Mouse (Mus musculus) 3134 (cell line): ENCODE data around the gene Fam214a.
"Not testable (repeated sequence)": the region's sequence is repeated elsewhere in the genome, so short reads cannot be mapped to it uniquely, and the experiment has no call there.

Experiments
- DNase-seq: peaks from one replicate; pipeline ENCODE4 v3.0.0-alpha.2; 2011; ENCODE audit warnings: low spot score; ENCODE audit not compliant: insufficient read length; ENCODE audit errors: extremely low read depth

Fam214a gene

DNA sequence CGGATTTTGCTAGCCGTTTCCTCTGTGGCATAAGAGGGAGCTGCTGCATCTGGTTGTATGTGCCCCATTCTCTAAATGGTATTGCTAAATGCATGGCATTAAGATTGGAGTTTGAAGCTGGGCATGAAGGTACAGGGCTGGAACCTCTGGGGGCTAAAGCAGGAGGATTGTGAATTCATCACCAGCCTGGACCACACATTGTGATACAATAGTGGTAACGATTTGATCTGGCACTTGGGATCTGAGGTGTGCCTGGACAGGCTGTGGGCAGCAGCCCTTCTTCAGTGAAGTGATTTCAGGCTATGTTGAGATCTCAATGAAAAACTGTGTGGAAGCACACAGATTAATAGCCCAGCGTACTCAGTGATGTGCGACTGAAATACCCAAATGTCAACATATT lies 26.7 kb downstream of the Fam214a start:
- DNase-seq = no peak

GRCm38 (mm10) chr9:74979866-74980265 lies 27.2 kb downstream of the Fam214a start:
- DNase-seq = no peak

DNA sequence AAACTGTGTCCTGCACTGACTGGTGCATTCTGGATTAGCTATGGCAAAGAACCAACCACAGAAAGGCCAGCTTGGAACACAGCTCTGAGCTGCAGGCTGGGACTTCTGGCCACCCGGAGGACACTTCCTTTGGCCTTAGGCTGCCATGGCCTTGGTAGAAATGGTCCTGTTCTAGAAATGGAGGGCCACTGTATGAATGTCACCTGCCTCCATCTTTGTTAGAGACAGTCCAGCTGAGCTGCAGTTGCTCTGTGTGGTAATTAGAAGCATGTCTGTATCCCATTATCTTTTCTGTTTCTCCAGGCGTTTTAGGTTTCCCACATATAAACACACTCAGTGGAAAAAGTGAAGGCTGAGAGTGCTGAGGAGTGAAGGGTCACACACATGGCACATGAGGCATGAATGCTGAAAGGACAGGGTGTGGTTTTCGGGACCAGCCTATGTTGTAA lies 29.0 kb downstream of the Fam214a start:
- DNase-seq = no peak

DNA sequence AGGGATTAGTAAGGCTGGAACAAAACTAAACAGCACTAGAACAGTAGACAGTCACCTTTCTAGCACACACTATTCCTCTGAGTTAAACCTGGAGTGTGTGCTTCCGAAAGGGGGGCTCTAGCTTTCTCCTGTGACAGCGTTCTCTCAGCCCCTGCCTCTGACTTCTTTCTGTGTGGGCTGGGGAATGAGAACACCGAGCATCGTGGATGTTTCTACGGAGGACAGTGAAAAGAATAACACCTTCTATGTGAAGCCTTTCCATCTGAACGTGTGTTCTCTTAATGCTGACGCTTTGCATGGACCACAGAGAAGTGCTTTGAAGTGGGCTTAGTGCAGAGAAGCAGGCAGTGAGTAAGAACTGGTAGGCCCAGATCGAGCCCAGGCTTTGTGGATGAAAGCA lies 29.5 kb downstream of the Fam214a start:
- no peak for DNase-seq

DNA sequence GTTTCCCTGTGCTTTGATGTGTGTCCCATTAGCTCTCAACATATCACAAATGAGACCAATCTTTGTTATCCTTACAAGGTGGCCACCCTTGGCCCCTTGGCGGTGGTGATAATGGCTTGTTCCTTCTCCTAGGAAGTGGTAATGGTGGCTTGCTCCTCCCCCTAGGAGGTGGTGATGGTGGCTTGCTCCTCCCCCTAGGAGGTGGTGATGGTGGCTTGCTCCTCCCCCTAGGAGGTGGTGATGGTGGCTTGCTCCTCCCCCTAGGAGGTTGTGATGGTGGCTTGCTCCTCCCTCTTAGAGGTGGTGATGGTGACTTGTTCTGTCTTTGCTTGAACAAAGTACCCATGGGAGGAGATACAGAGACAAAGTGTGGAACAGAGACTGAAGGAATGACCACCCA lies 30.0 kb downstream of the Fam214a start:
- not testable (repeated sequence) for DNase-seq

- no peak for DNase-seq
Observed at GRCm38 (mm10) chr9:74985173-74985715, 32.6 kb downstream of the Fam214a start.

DNA sequence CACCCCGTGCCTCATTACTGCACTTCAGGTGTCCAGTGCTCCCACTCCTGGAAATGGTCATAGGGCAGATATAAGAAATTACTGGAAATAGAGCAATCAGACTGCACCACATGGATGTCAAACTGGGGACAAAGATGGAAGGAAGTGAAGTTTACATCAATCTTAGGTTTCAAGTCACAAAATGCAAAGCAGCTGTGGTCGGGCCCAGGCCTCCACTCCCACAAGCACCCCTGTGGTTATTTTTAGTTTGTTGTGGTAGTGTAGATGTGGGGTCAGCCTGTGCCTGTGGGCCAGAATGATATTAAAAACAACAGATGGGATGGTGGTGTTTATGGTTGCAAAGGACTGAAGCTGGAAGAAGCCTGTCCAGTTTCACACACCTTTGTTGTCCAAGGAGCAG lies 33.1 kb downstream of the Fam214a start:
- no peak for DNase-seq

DNA sequence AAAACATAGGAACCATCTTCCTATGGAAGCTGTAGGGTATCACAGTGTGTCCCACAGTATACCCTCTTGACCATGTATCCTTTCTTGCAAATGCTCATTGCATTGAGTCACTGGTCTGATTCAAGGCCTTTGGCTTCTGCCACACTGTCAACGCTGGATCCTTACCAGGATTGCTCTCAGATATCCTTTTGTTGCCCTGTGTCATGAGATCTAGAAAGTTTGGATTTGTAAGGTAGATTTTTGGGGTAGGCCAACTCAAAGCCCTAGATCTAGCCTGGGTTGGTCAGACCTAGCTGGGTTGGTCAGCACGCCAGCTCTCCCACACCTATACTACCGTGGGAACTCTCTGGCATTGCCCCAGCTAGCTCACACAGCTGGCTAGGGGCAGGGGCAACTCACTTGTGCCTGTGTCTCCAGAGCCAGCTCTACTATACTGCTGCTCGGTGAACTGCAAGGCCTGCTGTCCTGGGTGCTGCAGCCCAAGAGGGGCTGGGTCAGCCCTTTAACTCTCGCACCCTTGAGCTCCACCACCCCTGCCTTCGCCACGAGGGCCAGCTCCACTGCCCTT lies 36.3 kb downstream of the Fam214a start:
- no peak for DNase-seq

GRCm38 (mm10) chr9:74989990-74990389 lies 37.3 kb downstream of the Fam214a start:
- no peak for DNase-seq

- no peak for DNase-seq
Observed at GRCm38 (mm10) chr9:74994611-74995257, 42.0 kb downstream of the Fam214a start.

DNA sequence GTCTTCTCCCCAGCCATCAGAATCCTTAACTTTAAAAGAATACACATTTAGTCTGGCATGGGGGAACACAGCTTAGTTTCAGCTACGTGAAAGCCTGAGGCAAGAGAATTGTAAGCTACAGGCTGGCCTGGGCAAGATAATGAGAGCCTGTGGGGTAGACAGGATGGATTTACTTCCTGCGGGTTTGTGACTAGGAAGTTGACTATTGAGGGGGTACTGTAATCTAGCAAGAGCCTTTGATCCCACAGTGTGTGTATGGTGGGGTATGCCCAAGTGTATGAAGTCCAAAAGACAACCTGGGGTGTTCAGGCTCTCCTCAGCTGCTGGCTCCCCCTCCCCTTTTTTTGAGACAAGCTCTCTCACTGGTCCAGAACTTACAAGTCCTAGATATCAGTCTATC lies 43.7 kb downstream of the Fam214a start:
- DNase-seq = no peak

DNA sequence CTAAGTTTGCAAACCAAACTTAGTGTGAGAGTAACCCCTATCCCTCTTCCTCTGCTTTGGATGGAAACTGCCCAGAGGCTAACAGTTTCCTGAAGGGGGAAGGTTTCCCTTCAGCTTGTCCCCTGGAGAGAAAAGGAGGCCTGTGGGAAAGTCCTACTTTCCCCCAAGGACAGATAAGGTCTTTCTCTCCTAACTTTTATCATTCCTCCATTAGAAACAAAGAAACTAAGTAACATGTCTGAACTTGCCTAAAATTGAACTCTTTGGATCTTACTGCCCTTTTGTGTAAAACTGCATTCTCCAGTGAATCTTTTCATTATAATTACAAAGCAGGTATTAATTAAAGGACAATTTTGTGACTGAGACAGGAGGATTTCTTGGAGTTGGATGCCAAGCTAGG lies 45.3 kb downstream of the Fam214a start:
- no peak for DNase-seq

DNA sequence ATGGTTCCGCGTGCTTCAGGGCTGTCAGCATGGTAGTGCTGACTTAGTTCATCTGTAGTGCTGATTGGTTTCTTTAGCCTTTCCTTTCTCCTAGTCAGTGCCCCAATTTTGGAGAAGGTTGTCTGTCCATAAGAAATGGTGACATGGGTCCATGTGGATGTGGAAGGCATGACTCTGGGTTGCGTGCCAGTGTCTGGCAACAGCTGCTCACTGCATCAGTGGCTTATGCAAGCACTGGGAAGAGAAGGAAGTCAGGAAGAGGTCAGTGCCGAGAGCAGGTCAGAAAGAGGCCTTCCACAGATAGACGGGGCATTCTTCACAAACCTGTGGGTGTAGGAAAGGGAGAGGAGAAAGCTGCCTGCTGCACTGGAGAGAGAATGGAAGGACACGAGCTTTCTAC lies 48.3 kb downstream of the Fam214a start:
- DNase-seq = no peak

DNA sequence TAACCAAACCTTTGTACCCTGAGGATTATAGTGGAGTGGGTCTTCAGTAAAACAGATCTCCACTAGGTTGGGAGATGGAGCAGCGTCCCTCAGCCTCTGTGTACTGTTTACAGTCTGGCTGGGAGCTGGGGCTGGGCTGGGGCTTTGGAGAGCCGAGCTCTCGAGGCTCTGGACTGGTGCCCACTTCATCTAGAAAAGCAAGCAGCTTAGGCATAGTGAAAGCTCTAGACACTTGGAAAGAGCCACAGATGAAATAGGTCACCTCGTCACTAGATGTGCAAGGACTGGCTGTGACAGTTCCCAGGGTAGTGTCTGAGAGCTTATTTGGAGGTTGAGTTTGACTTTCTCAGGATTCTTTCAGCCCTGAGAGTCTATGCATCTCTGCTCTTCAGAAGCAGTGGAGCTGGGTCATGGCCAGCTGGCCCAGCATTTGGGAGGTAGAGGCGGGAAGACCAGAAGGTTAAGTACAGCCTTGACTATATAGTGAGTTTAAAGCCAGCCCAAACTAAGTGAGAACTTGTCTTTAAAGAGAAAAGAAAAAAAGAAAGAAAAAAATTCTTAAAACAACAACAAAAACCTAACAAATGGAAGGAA lies 49.0 kb downstream of the Fam214a start:
- no peak for DNase-seq

GRCm38 (mm10) chr9:75002262-75002661 lies 49.6 kb downstream of the Fam214a start:
- no peak for DNase-seq

DNA sequence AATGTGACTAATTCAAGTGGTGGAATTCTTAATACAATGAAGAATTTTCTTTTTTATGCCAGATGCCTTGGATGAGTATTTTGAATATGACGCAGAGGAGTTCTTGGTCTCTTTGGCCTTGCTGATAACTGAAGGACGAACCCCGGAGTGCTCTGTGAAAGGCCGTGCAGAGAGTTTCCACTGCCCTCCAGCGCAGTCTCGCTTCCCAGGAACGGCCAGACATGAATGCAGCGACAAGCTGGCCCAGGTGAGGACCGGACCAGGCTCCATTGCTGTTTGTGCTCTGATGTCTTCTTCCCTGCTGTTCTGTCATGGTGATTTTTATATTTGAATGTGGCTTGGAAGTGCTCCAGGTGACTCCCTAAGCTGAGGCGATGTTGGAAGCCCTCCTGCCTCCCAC lies 51.5 kb downstream of the Fam214a start:
- DNase-seq = no peak

DNA sequence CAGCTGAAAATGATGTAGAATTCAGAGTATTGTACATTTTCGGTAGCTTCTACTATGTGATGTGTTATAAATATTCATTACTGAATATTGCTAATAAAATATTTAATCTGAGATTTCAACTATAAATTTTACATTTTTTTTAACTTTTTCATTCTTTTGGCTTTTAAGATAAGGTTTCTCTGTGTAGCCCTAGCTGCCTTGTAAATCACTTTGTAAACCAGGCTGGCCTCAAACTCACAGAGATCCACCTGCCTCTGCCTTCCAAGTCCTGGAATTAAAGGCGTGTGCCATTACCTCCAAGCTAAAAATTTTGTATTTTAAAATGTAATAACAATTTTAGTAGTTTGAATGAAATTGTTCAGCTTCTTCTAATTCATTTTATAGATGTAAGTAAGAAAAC lies 63.9 kb downstream of the Fam214a start:
- DNase-seq = no peak

GRCm38 (mm10) chr9:75019181-75019580 lies 66.5 kb downstream of the Fam214a start:
- DNase-seq = no peak

DNA sequence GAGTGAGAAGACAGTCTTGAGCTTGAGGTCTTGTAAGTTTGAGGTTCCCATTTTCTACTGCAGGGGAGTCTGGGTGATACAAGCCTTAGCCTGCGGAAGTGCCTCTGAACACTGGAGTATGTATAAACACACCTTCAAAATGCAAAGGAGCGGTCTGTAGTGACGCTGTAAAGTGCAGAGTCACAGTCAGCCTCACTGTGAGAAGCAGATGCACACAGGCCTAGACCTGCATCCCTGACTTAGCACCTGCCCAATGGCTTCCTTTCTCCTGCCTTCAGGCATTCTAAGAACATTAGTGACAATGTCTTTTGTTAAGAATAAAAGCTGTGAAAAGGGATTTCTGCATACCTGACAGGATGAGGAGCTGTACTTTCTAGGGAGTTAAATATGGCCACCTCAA lies 66.9 kb downstream of the Fam214a start:
- no peak for DNase-seq

- DNase-seq = no peak
Observed at GRCm38 (mm10) chr9:75020561-75020960, 67.9 kb downstream of the Fam214a start.

DNA sequence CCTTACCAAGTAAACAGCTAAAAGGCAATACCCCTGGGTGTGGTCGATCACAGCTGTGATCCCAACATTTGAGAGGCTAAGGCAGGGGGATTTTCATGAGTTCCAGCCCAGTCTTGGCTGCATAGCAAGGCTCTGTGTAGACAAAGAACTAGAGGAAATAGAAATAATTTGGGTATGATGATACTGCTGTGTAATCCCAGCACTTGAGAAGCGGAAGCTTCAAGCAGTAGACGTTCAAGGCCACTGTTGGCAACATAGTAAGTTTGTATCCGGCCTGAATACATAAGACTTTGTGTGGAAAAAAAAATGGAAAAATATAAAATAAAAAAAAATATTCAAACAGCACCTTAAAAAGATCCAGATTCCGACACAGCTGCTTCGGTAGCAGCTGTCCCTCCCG lies 69.9 kb downstream of the Fam214a start:
- no peak for DNase-seq
